Mouse (Mus musculus) naive thymus-derived CD4-positive, alpha-beta T cell, adult 5 months (primary cell): ENCODE results near the gene Gm9508. TPM values are rescaled to one million over a fixed set of nuclear protein-coding genes. Genes with fewer than 3 reads are reported as not detected.

Source experiments
- polyA plus RNA-seq: library from polyadenylated mRNA; unstranded; fragments of 100-300 nt; shearing (Covaris generic); gene quantifications from one replicate; pipeline ENCODE4 v1.2.1, GENCODE M21; 2017

Gene Gm9508
- not detected for polyA plus RNA-seq

GRCm38 (mm10) chr10:77697133-77697532 lies at the start of gene Gm9508:
Gene Gm9508 (minus strand): TSS chr10:77697233.

GRCm38 (mm10) chr10:77741924-77742688 lies 45.1 kb upstream of the Gm9508 start, which contains the start of gene Gm18596:
Gene Gm18596 (minus strand): TSS chr10:77742638.

GRCm38 (mm10) chr10:77726186-77726585 lies 29.2 kb upstream of the Gm9508 start, which contains the start of gene Gm10100:
Gene Gm10100 (plus strand): TSS chr10:77726486.

GRCm38 (mm10) chr10:77720299-77720698 lies 23.3 kb upstream of the Gm9508 start, which contains the start of gene Krtap12-1:
Gene Krtap12-1 (plus strand): TSS chr10:77720599.

GRCm38 (mm10) chr10:77715507-77715906 lies 18.5 kb upstream of the Gm9508 start, which contains the start of gene Gm10142:
Gene Gm10142 (plus strand): TSS chr10:77715807.

GRCm38 (mm10) chr10:77711157-77711556 lies 14.1 kb upstream of the Gm9508 start, which contains the start of gene Gm10024:
Gene Gm10024 (plus strand): TSS chr10:77711457.

GRCm38 (mm10) chr10:77706326-77706725 lies 9.3 kb upstream of the Gm9508 start, which contains the start of gene Gm10272:
Gene Gm10272 (plus strand): TSS chr10:77706626.

GRCm38 (mm10) chr10:77690356-77690807 lies 6.7 kb downstream of the Gm9508 start, which contains the start of gene Gm19402:
Gene Gm19402 (minus strand): TSS chr10:77690757.

GRCm38 (mm10) chr10:77685895-77686664 lies 11.0 kb downstream of the Gm9508 start, which contains the start of gene Tspear:
Gene Tspear (plus strand): TSS chr10:77686569.

Other genes starting within 250 kb of the Gm9508 start
- 32.0 TPM for gene Fam207a, start 181.4 kb downstream of the Gm9508 start, polyA plus RNA-seq
- 374 TPM for gene Itgb2, start 167.0 kb downstream of the Gm9508 start, polyA plus RNA-seq
- 123 TPM for gene Pttg1ip, start 115.5 kb downstream of the Gm9508 start, polyA plus RNA-seq
- gene Sumo3, start 91.1 kb downstream of the Gm9508 start, polyA plus RNA-seq, result 113 TPM
- not detected for gene Gm49325, start 91.0 kb downstream of the Gm9508 start, polyA plus RNA-seq
- 55.7 TPM for gene Ube2g2, start 75.0 kb downstream of the Gm9508 start, polyA plus RNA-seq
- not detected for gene Tspear, start 10.7 kb downstream of the Gm9508 start, polyA plus RNA-seq
- gene Gm19402, start 6.5 kb downstream of the Gm9508 start, polyA plus RNA-seq, result not detected
- not detected for gene Gm10272, start 9.4 kb upstream of the Gm9508 start, polyA plus RNA-seq
- gene Gm10024, start 14.2 kb upstream of the Gm9508 start, polyA plus RNA-seq, result not detected
- not detected for gene Gm10142, start 18.6 kb upstream of the Gm9508 start, polyA plus RNA-seq
- gene Krtap12-1, start 23.4 kb upstream of the Gm9508 start, polyA plus RNA-seq, result not detected
- gene Gm10100, start 29.3 kb upstream of the Gm9508 start, polyA plus RNA-seq, result not detected
- not detected for gene Gm18596, start 45.4 kb upstream of the Gm9508 start, polyA plus RNA-seq
- not detected for gene Gm9736, start 54.1 kb upstream of the Gm9508 start, polyA plus RNA-seq
- not detected for gene Gm3233, start 62.4 kb upstream of the Gm9508 start, polyA plus RNA-seq
- not detected for gene Gm3238, start 74.1 kb upstream of the Gm9508 start, polyA plus RNA-seq
- not detected for gene Gm7138, start 79.7 kb upstream of the Gm9508 start, polyA plus RNA-seq
- not detected for gene Gm3250, start 85.3 kb upstream of the Gm9508 start, polyA plus RNA-seq
- not detected for gene Gm7137, start 91.0 kb upstream of the Gm9508 start, polyA plus RNA-seq
- gene Gm9639, start 97.8 kb upstream of the Gm9508 start, polyA plus RNA-seq, result not detected
- not detected for gene Gm19668, start 101.9 kb upstream of the Gm9508 start, polyA plus RNA-seq
- not detected for gene Gm9507, start 114.6 kb upstream of the Gm9508 start, polyA plus RNA-seq
- not detected for gene Gm2696, start 117.4 kb upstream of the Gm9508 start, polyA plus RNA-seq
- not detected for gene Krtap10-4, start 129.9 kb upstream of the Gm9508 start, polyA plus RNA-seq
- not detected for gene Krtap10-10, start 138.7 kb upstream of the Gm9508 start, polyA plus RNA-seq
- gene Gm36176, start 149.6 kb upstream of the Gm9508 start, polyA plus RNA-seq, result not detected
- not detected for gene Gm10318, start 155.6 kb upstream of the Gm9508 start, polyA plus RNA-seq
- not detected for gene Gm3285, start 164.7 kb upstream of the Gm9508 start, polyA plus RNA-seq
- gene Lrrc3, start 205.3 kb upstream of the Gm9508 start, polyA plus RNA-seq, result 0.11 TPM